Mouse (Mus musculus): Measurements from ENCODE around the gene Cyth3. TPM values are rescaled to one million over a fixed set of nuclear protein-coding genes. Genes with fewer than 3 reads are reported as not detected.

Cyth3 gene
- polyA plus RNA-seq, 1 experiment from 2014 or later = 62.8 TPM

DNA sequence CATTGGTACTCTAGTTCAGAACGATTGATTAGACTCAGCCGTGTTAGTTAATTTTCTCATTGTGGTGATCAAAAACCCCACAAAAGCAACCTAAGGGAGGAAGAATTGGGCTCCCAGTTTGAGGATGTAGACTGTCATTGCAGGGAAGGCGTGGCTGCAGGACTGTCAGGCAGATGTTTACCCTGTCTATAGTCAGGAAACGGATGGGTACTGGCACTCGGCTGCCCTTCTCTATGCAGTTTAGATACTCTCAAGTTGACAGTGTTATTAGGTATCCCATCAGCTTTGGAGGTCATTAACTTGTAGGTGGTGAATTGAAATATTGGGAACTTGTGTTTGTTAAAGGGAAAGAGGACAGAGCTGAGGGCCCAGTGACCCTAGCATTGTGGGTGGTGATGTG is 23.7 kb downstream of the Cyth3 start:
- WGBS = 49% methylated on average over 5 of the region's 5 CpGs
- peaks cover 10% of the 10 kb centered on the region; the same call in 1 of the 2 replicates for H3K36me3 ChIP-seq (ENCODE audit: control insufficient read depth, insufficient read depth, low read length)
- ATAC-seq (replicated peaks; ENCODE audit: low FRiP score) (peak; percentile 44; the same call in 1 of the 2 replicates), DNase-seq (ENCODE audit: low spot score) (no peak)
- peak overlapping the region; percentile 20; the same call in 1 of the 2 replicates for H3K4me2 ChIP-seq
- H3K9ac ChIP-seq (ENCODE audit: low read depth, low read length) = no peak overlapping the region
- H3K27ac ChIP-seq (ENCODE audit: low read depth, low read length) = no peak overlapping the region; the same call in 1 of the 2 replicates
- H3K27me3 ChIP-seq (replicated peaks; ENCODE audit: control insufficient read depth, insufficient read depth, low read length) = no peaks in the 10 kb centered on the region
- no peak overlapping the region for H3K4me3 ChIP-seq (ENCODE audit: low read depth, low read length)
- H3K4me1 ChIP-seq (replicated peaks; ENCODE audit: control insufficient read depth, insufficient read depth, low read length) = peaks cover 52% of the 10 kb centered on the region
- H3K9me3 ChIP-seq (ENCODE audit: control insufficient read depth, low read length) = no peaks in the 10 kb centered on the region

DNA sequence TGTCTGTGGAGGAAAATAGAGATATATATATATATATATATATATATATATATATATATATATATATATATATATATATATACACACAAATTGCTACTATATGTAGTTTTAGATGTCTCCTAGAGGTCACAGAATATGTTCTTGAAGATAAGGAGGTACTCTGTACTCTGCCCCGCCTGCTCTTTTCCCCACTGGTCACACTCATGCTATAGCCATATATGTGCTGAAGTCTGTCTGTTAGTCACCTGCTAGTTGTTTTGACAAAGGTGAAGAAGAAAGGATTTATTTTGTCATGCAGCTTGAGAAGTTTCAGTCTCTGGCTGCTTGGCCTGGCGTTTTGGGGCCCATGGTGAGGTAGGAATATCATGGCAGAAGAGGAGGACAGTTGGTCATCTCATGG is 25.2 kb downstream of the Cyth3 start:
- peaks cover 49% of the 10 kb centered on the region for H3K4me1 ChIP-seq (replicated peaks; ENCODE audit: control insufficient read depth, insufficient read depth, low read length)
- H3K9ac ChIP-seq (ENCODE audit: low read depth, low read length) = peak overlapping the region; percentile 21
- H3K36me3 ChIP-seq (ENCODE audit: control insufficient read depth, insufficient read depth, low read length) = peaks cover 10% of the 10 kb centered on the region; the same call in 1 of the 2 replicates
- H3K9me3 ChIP-seq (ENCODE audit: control insufficient read depth, low read length) = no peaks in the 10 kb centered on the region
- ATAC-seq (replicated peaks; ENCODE audit: low FRiP score) (peak; percentile 60; the same call in 1 of the 2 replicates), DNase-seq (ENCODE audit: low spot score) (no peak)
- H3K27ac ChIP-seq (ENCODE audit: low read depth, low read length) = peak overlapping the region; percentile 30
- 67% methylated on average over 2 of the region's 2 CpGs for WGBS
- H3K27me3 ChIP-seq (replicated peaks; ENCODE audit: control insufficient read depth, insufficient read depth, low read length) = no peaks in the 10 kb centered on the region
- no peak overlapping the region for H3K4me3 ChIP-seq (ENCODE audit: low read depth, low read length)
- H3K4me2 ChIP-seq = peak overlapping the region; percentile 37; the same call in 1 of the 2 replicates

DNA sequence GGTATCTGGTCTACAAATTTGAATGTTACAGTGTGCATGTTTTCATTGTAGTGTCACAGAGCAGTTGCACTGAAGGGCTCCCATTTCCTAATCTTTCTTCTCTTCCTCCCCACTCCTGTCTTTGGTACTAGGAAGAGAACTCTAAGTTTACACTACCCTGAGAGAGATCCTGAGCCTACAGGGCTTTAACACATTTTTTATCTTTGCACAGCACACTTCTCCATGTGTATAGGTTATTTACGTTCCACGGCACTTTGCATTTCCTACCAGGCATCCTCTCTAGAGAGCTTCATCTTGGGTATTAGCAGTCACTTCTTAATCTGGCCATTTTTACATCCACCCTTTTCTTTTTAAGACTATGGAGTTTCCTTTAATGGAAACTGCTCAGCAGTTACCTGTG is 25.8 kb downstream of the Cyth3 start:
- peak overlapping the region; percentile 37; the same call in 1 of the 2 replicates for H3K4me2 ChIP-seq
- H3K4me1 ChIP-seq (replicated peaks; ENCODE audit: control insufficient read depth, insufficient read depth, low read length) = peaks cover 48% of the 10 kb centered on the region
- no peaks in the 10 kb centered on the region for H3K9me3 ChIP-seq (ENCODE audit: control insufficient read depth, low read length)
- peak overlapping the region; percentile 30 for H3K27ac ChIP-seq (ENCODE audit: low read depth, low read length)
- no peak for DNase-seq (ENCODE audit: low spot score)
- peak overlapping the region; percentile 21; the same call in 1 of the 2 replicates for H3K9ac ChIP-seq (ENCODE audit: low read depth, low read length)
- no peaks in the 10 kb centered on the region for H3K27me3 ChIP-seq (replicated peaks; ENCODE audit: control insufficient read depth, insufficient read depth, low read length)
- peaks cover 10% of the 10 kb centered on the region; the same call in 1 of the 2 replicates for H3K36me3 ChIP-seq (ENCODE audit: control insufficient read depth, insufficient read depth, low read length)
- WGBS = 45% methylated on average over 2 of the region's 2 CpGs
- no peak overlapping the region for H3K4me3 ChIP-seq (ENCODE audit: low read depth, low read length)
- peak; percentile 62 for ATAC-seq (replicated peaks; ENCODE audit: low FRiP score)

DNA sequence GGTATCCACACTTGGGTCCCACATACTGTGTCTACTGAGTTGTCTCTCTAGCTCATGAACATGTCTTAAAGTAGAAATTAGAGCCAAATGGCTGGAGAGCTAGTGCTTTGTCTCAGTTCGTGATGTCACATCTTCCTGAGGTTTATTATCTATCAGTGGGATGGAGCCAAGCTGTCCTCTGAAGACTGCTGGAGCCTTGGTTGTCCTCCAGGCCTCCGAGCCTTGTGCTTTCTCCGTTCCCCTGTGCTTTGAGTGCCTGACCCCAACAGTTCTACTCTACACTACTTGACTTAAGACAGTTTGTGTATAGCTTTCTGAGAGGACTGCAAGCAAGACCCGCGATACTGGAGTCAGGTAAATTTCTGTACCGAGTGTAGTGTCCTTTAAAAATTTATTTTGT is 26.9 kb downstream of the Cyth3 start:
- H3K36me3 ChIP-seq (ENCODE audit: control insufficient read depth, insufficient read depth, low read length) = peaks cover 10% of the 10 kb centered on the region; the same call in 1 of the 2 replicates
- no peak overlapping the region for H3K4me3 ChIP-seq (ENCODE audit: low read depth, low read length)
- H3K27ac ChIP-seq (ENCODE audit: low read depth, low read length) = no peak overlapping the region
- no peak for ATAC-seq (replicated peaks; ENCODE audit: low FRiP score)
- no peak overlapping the region for H3K9ac ChIP-seq (ENCODE audit: low read depth, low read length)
- no peaks in the 10 kb centered on the region for H3K9me3 ChIP-seq (ENCODE audit: control insufficient read depth, low read length)
- peaks cover 54% of the 10 kb centered on the region for H3K4me1 ChIP-seq (replicated peaks; ENCODE audit: control insufficient read depth, insufficient read depth, low read length)
- no peak overlapping the region for H3K4me2 ChIP-seq
- WGBS = 88% methylated on average over 6 of the region's 6 CpGs
- DNase-seq (ENCODE audit: low spot score) = no peak
- no peaks in the 10 kb centered on the region for H3K27me3 ChIP-seq (replicated peaks; ENCODE audit: control insufficient read depth, insufficient read depth, low read length)

DNA sequence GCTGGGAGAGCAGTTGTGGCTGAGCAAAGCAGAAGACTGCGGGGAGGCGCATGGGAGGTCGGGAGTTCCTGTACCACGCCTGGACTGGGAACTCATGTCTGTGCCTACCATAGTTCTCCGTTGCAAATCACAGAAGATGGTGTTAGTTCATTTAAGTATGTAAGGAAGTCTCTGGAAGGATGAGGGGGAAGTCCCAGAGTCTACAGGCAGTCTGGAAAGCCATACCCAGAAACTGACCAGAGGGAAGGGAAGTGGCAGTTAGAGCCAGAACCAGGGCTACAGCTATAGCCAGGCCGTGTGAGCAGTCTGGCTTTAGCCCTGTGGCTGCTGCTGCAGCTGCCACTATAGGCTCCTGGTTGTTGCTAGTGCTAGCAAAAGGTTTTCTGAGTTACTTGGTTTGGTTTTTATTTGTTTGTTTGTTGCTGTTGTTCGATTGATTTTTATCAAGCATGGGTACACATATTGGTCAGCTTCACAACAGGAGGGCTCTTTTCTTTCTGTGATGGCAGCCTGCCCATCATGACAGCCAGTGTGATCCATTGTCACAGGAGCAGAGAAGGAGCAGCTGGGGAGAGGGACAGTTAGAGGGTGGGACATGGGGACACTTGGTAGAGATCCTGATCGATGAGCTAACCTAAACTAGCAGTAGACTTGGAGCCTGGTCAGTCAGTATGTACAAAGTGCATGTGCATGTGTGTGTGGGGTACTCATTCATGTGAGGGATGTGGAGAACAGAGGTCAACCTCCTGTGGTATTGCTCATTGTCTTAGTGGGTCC is 29.8 kb downstream of the Cyth3 start:
- Histone ChIP-seq H3K4me1 (replicated peaks; ENCODE audit: control insufficient read depth, insufficient read depth, low read length) (peaks cover 59% of the 10 kb centered on the region), H3K4me2 (no peak overlapping the region), H3K27ac (ENCODE audit: low read depth, low read length) (peak overlapping the region; percentile 45; the same call in 1 of the 2 replicates), H3K27me3 (replicated peaks; ENCODE audit: control insufficient read depth, insufficient read depth, low read length) (no peaks in the 10 kb centered on the region), H3K9ac (ENCODE audit: low read depth, low read length) (no peak overlapping the region), H3K36me3 (ENCODE audit: control insufficient read depth, insufficient read depth, low read length) (peaks cover 10% of the 10 kb centered on the region; the same call in 1 of the 2 replicates), H3K9me3 (ENCODE audit: control insufficient read depth, low read length) (no peaks in the 10 kb centered on the region), H3K4me3 (ENCODE audit: low read depth, low read length) (no peak overlapping the region)
- 73% methylated on average over 8 of the region's 8 CpGs for WGBS
- DNase-seq (ENCODE audit: low spot score) = no peak
- no peak for ATAC-seq (replicated peaks; ENCODE audit: low FRiP score)

DNA sequence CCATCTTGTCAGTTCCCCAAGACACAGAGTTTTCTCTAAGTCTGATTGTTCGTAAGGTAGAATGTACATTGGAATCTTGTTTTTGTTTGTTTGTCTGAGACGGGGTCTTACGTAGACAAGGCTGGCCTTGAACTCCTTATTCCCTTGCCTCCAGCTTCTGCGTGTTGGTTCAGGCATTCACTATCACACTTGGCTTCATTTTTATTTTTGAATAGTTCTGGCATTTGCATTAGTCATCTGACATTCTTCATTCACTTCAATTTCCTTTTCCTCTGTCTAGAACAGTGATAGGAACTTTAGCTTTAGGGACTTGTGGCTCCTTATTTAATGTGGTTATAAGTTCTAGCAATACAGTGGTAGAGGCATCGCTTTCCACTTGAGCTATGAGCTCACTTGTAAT is 31.2 kb downstream of the Cyth3 start:
- no peak overlapping the region for H3K4me3 ChIP-seq (ENCODE audit: low read depth, low read length)
- WGBS = 87% methylated on average over 5 of the region's 5 CpGs
- peak overlapping the region; percentile 36 for H3K27ac ChIP-seq (ENCODE audit: low read depth, low read length)
- H3K9ac ChIP-seq (ENCODE audit: low read depth, low read length) = no peak overlapping the region
- H3K9me3 ChIP-seq (ENCODE audit: control insufficient read depth, low read length) = no peaks in the 10 kb centered on the region
- H3K4me2 ChIP-seq = peak overlapping the region; percentile 8; the same call in 1 of the 2 replicates
- ATAC-seq (replicated peaks; ENCODE audit: low FRiP score) (no peak), DNase-seq (ENCODE audit: low spot score) (no peak)
- H3K4me1 ChIP-seq (replicated peaks; ENCODE audit: control insufficient read depth, insufficient read depth, low read length) = peaks cover 56% of the 10 kb centered on the region
- H3K27me3 ChIP-seq (replicated peaks; ENCODE audit: control insufficient read depth, insufficient read depth, low read length) = no peaks in the 10 kb centered on the region
- peaks cover 10% of the 10 kb centered on the region; the same call in 1 of the 2 replicates for H3K36me3 ChIP-seq (ENCODE audit: control insufficient read depth, insufficient read depth, low read length)

DNA sequence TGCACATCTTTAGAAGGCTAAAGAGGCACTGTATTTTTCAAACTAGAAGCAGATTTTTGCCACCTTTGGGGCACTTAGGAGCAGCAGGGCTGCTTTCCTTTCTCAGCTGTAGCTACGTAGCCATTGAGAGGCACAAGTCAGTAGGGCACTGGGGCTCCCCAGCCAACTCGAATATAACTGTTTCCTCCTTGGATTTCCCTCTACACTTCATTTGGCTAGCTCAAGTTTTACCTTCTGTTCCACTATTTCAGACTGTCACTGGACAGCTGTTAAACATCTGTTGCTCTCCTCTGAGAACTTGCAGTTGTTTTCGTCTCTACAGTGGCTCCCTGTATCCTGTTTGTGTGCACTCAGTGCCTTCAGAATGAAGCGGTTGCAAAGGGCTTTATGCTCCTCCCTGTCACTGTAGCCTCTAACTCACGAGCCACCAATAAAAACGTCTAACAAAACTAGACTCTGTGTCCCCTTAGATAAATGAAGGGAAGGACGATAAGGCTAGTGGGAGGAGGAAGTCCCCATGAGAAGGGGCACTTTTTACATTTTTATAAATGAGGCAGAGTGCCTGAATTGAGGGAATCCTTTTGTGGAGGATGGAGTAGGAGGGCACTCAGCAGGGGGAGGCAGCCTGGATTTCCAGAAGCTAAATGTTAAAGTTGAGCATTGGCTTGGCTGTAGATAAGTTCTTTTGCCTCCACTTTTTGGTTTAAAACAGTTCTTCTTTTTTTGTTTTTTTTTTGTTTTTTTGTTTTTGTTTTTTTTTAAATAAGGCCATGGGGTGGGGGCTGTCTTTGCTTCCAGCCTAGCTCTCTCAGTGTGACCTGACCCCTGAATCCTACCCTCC is 32.6 kb downstream of the Cyth3 start:
- Histone ChIP-seq H3K27me3 (replicated peaks; ENCODE audit: control insufficient read depth, insufficient read depth, low read length) (no peaks in the 10 kb centered on the region), H3K36me3 (ENCODE audit: control insufficient read depth, insufficient read depth, low read length) (peaks cover 8% of the 10 kb centered on the region; the same call in 1 of the 2 replicates), H3K4me2 (peak overlapping the region; percentile 57), H3K4me1 (replicated peaks; ENCODE audit: control insufficient read depth, insufficient read depth, low read length) (peaks cover 69% of the 10 kb centered on the region), H3K27ac (ENCODE audit: low read depth, low read length) (peak overlapping the region; percentile 99), H3K9ac (ENCODE audit: low read depth, low read length) (peak overlapping the region; percentile 49), H3K4me3 (ENCODE audit: low read depth, low read length) (peak overlapping the region; percentile 14; the same call in 1 of the 2 replicates), H3K9me3 (ENCODE audit: control insufficient read depth, low read length) (no peaks in the 10 kb centered on the region)
- WGBS = 15% methylated on average over 7 of the region's 7 CpGs
- DNase-seq (ENCODE audit: low spot score) (no peak), ATAC-seq (replicated peaks; ENCODE audit: low FRiP score) (peak; percentile 87)

DNA sequence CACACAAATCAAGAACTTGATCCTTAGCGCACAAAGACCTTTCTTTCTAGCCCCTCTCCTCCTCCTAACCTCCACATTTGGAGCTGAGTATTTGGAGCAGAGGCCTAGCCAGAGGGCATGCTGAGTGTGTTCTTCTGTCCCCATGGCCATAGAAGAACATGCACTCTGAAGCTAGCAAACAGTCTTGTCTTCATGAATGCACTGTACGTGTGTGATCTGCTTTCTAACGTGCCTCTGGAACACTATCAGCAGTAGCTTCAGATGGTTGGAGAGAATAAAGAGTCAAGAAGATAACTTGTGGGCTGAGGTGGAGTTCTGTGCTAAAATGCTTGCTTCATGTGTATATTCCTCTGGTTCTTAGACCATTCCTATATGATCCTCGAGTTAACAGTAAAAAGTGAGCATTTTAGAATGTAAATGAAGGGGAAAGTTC is 33.3 kb downstream of the Cyth3 start:
- no peak overlapping the region for H3K4me3 ChIP-seq (ENCODE audit: low read depth, low read length)
- 42% methylated on average over 4 of the region's 4 CpGs for WGBS
- H3K4me1 ChIP-seq (replicated peaks; ENCODE audit: control insufficient read depth, insufficient read depth, low read length) = peaks cover 74% of the 10 kb centered on the region
- peak overlapping the region; percentile 99 for H3K27ac ChIP-seq (ENCODE audit: low read depth, low read length)
- ATAC-seq (replicated peaks; ENCODE audit: low FRiP score) = peak; percentile 74
- H3K9ac ChIP-seq (ENCODE audit: low read depth, low read length) = peak overlapping the region; percentile 49
- H3K36me3 ChIP-seq (ENCODE audit: control insufficient read depth, insufficient read depth, low read length) = peaks cover 3% of the 10 kb centered on the region; the same call in 1 of the 2 replicates
- DNase-seq (ENCODE audit: low spot score) = no peak
- no peaks in the 10 kb centered on the region for H3K27me3 ChIP-seq (replicated peaks; ENCODE audit: control insufficient read depth, insufficient read depth, low read length)
- no peaks in the 10 kb centered on the region for H3K9me3 ChIP-seq (ENCODE audit: control insufficient read depth, low read length)
- peak overlapping the region; percentile 57 for H3K4me2 ChIP-seq

Measured in liver, embryonic 11.5 days (tissue).